Mouse (Mus musculus) stomach, postnatal 0 days (tissue): Measurements from ENCODE around the gene Rps11. TPM values are rescaled to one million over a fixed set of nuclear protein-coding genes. Genes with fewer than 3 reads are reported as not detected.
"Not testable (repeated sequence)": the region's sequence is repeated elsewhere in the genome, so short reads cannot be mapped to it uniquely, and the experiment has no call there.

Source experiments
- ATAC-seq: fragments of 200-750 bp; cut with Nextera tagmentation; 2 replicates; pipeline ENCODE4 v1.8.0; 2017; ENCODE audit not compliant: low FRiP score, low TSS enrichment
- DNase-seq: peaks from one replicate; pipeline ENCODE4 v3.0.0-alpha.2; 2016; ENCODE audit warnings: low spot score
- H3K27ac ChIP-seq: fragments of 300-500 bp; sonication (generic); replicated peaks from 2 replicates; pipeline ENCODE4 v1.5.1; 2014; ENCODE audit warnings: mild to moderate bottlenecking, control low read depth
- H3K27me3 ChIP-seq: fragments of 300-500 bp; sonication (generic); 2 replicates; pipeline ENCODE4 v1.6.1; 2014; ENCODE audit warnings: low read length; ENCODE audit not compliant: control insufficient read depth, insufficient read depth
- H3K36me3 ChIP-seq: fragments of 300-500 bp; sonication (generic); 2 replicates; pipeline ENCODE4 v1.6.1; 2014; ENCODE audit warnings: low read length, mixed read lengths; ENCODE audit not compliant: control insufficient read depth, insufficient read depth
- H3K4me1 ChIP-seq: fragments of 300-500 bp; sonication (generic); replicated peaks from 2 replicates; pipeline ENCODE4 v1.6.1; 2014; ENCODE audit warnings: antibody characterized with exemption; ENCODE audit not compliant: control insufficient read depth, insufficient read depth
- H3K4me2 ChIP-seq: fragments of 300-500 bp; sonication (generic); replicated peaks from 2 replicates; pipeline ENCODE4 v1.6.1; 2014; ENCODE audit warnings: low read depth, mild to moderate bottlenecking, control low read depth, moderate library complexity
- H3K4me3 ChIP-seq: fragments of 300-500 bp; sonication (generic); 2 replicates; pipeline ENCODE4 v1.5.1; 2014; ENCODE audit warnings: low read depth, low read length, control low read depth
- H3K9ac ChIP-seq: fragments of 300-500 bp; sonication (generic); 2 replicates; pipeline ENCODE4 v1.6.1; 2014; ENCODE audit warnings: mild to moderate bottlenecking, low read length, control low read depth, mixed read lengths
- H3K9me3 ChIP-seq: fragments of 300-500 bp; sonication (generic); 2 replicates; pipeline ENCODE4 v1.6.1; 2016; ENCODE audit warnings: low read length; ENCODE audit not compliant: control insufficient read depth
- CTCF ChIP-seq: IDR thresholded peaks from 2 replicates; pipeline ENCODE4 v1.5.1; 2016; ENCODE audit warnings: antibody characterized with exemption, low read depth, mild to moderate bottlenecking, moderate library complexity
- EP300 ChIP-seq: optimal IDR thresholded peaks from 2 replicates; pipeline ENCODE3; 2016; ENCODE audit warnings: antibody characterized with exemption
- WGBS: fragments of 180-500 bp; shearing (Covaris S2); extraction: QIAGEN DNeasy Blood & Tissue Kit; methylation state at CpG from one replicate; pipeline ENCODE4 v1.1.7; 2014; 5-methylcytosine and 5-hydroxymethylcytosine counted together
- polyA plus RNA-seq: library from polyadenylated mRNA; unstranded; fragments of >200 nt; fragmentation: Nextera tagmentation; extraction: Ambion mirVana; gene quantifications from 2 replicates; pipeline ENCODE4 v1.2.1, GENCODE M21; 2015

Rps11 gene
- polyA plus RNA-seq = 1,142 and 1,191 TPM in 2 replicates

DNA sequence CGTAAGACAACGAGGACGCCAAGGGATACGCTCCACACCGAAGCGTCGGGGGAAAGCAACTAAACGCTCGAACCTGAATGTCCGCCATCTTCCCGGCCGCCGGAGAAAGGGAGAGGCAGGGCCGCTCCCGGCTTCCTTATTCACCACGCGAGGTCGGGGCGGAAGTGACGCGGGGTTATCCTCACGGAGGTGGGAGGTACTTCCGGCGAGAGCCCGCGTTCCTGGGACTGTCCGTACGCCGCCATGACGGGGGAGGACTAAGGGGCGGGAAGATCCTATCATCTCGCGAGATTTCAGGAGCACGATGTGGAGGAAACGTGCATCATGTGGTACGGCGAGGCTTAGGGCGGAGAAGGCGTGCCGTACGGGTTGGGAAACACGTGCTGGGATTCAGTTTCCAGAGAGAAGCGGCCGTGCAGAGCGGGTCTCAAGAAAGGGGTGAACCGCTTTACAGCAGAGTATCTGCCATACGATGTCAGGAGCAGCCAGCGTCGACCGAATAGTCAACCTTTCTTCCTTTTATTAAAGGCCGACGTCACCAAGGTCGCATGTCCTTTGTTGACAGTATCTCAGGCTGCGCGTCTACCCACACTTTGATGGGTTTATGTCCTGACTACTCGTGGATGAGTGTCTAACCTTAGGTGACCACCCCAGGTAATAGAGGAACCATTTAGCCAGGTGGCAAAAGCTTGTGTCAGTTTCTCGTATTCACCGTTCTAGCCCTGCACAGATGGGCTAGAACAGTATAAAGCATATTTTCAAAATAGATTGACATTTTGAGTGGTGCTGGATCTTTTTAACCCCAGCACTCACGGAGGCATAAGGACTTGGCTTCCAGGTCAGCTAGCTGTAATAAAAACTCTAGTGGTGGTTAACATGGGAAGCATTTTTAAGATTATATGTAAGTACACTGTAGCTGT lies at the start of gene Rps11:
Gene Rps11, minus strand, starts transcription at position 216 of the 920 bp plus-strand sequence.
- peak; percentile 90 for TF ChIP-seq EP300
- no peak for TF ChIP-seq CTCF
- H3K9me3 ChIP-seq = no peaks in the 10 kb centered on the region
- H3K4me1 ChIP-seq = 0 out of 2 replicates have a peak, but pooled peaks cover 5% of the 10 kb centered on the region
- H3K4me3 ChIP-seq = peak within 1 kb of the TSS; percentile 94
- H3K9ac ChIP-seq = peak within 1 kb of the TSS; percentile 94
- H3K36me3 ChIP-seq = peaks cover 29% of the 10 kb centered on the region
- no peaks in the 10 kb centered on the region for H3K27me3 ChIP-seq
- H3K27ac ChIP-seq = peak within 1 kb of the TSS; percentile 93
- DNase-seq (peak; percentile 99), ATAC-seq (peak; percentile 88)
- under 1% methylated on average over 59 of the region's 59 CpGs for WGBS
- H3K4me2 ChIP-seq = peak within 1 kb of the TSS; percentile 81

- ATAC-seq, H3K4me1 ChIP-seq, H3K4me3 ChIP-seq, H3K27ac ChIP-seq, DNase-seq, H3K4me2 ChIP-seq, H3K36me3 ChIP-seq, H3K9ac ChIP-seq: not testable (repeated sequence)
- 53% methylated on average over 1 of the region's 1 CpGs for WGBS
- TF ChIP-seq CTCF = peak; percentile 69
- peaks cover 21% of the 10 kb centered on the region; the same call in 1 of the 2 replicates for H3K27me3 ChIP-seq
- peaks cover 11% of the 10 kb centered on the region for H3K9me3 ChIP-seq
These were observed 49.5 kb upstream of the Rps11 start for GRCm38 (mm10) chr7:45173772-45174171.

- Histone ChIP-seq H3K27ac (no peak overlapping the region), H3K4me1 (0 out of 2 replicates have a peak, but pooled peaks cover 6% of the 10 kb centered on the region), H3K9me3 (peaks cover 11% of the 10 kb centered on the region), H3K27me3 (peaks cover 21% of the 10 kb centered on the region; the same call in 1 of the 2 replicates), H3K4me2 (no peak overlapping the region), H3K36me3 (no peaks in the 10 kb centered on the region), H3K4me3 (no peak overlapping the region), H3K9ac (no peak overlapping the region)
- DNase-seq (no peak), ATAC-seq (no peak)
- WGBS = 59% methylated on average over 7 of the region's 7 CpGs
- TF ChIP-seq CTCF (peak; percentile 48), EP300 (no peak)
These were observed 48.7 kb upstream of the Rps11 start for GRCm38 (mm10) chr7:45172974-45173373.

GRCm38 (mm10) chr7:45169495-45169894 lies 45.3 kb upstream of the Rps11 start:
- Histone ChIP-seq H3K36me3 (no peaks in the 10 kb centered on the region), H3K9ac (no peak overlapping the region), H3K27me3 (peaks cover 20% of the 10 kb centered on the region; the same call in 1 of the 2 replicates), H3K4me3 (no peak overlapping the region), H3K9me3 (peaks cover 11% of the 10 kb centered on the region), H3K27ac (no peak overlapping the region), H3K4me1 (no peaks in the 10 kb centered on the region), H3K4me2 (no peak overlapping the region)
- 91% methylated on average over 3 of the region's 3 CpGs for WGBS
- TF ChIP-seq EP300 (no peak), CTCF (no peak)
- DNase-seq = no peak
- no peak for ATAC-seq

DNA sequence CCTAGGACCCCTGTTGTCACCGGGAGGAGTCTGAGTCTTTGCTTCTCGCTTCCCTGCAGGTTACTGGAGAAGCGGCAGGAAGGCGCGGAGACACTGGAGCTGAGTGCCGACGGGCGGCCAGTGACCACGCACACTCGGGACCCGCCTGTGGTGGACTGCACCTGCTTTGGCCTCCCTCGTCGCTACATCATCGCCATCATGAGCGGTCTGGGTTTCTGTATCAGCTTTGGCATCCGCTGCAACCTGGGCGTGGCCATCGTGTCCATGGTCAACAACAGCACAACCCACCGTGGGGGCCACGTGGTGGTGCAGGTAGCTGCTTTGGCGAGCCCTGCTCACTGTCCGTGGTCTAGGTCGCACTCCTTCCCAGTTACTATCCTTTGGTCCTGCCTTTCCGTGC lies 44.4 kb upstream of the Rps11 start:
- WGBS = 6% methylated on average over 24 of the region's 24 CpGs
- Histone ChIP-seq H3K4me3 (no peak overlapping the region), H3K27me3 (peaks cover 22% of the 10 kb centered on the region; the same call in 1 of the 2 replicates), H3K9ac (no peak overlapping the region), H3K9me3 (peaks cover 11% of the 10 kb centered on the region), H3K27ac (no peak overlapping the region), H3K36me3 (no peaks in the 10 kb centered on the region), H3K4me2 (no peak overlapping the region), H3K4me1 (peaks cover 4% of the 10 kb centered on the region; the same call in 1 of the 2 replicates)
- TF ChIP-seq CTCF = no peak
- TF ChIP-seq EP300 = no peak
- ATAC-seq (no peak), DNase-seq (no peak)
